Mouse (Mus musculus) duodenum, adult 2 months (tissue): Measurements from ENCODE around the gene Ccdc107. TPM values are rescaled to one million over a fixed set of nuclear protein-coding genes. Genes with fewer than 3 reads are reported as not detected.

Experiments
- polyA plus RNA-seq: library from polyadenylated mRNA; depleted of rRNA; stranded (reverse); fragments of >200 nt; gene quantifications from 2 replicates; pipeline ENCODE4 v1.2.3, GENCODE M21; 2012; ENCODE audit warnings: low replicate concordance; rRNA removed

Gene Ccdc107
- 470 and 876 TPM in 2 replicates for polyA plus RNA-seq

DNA sequence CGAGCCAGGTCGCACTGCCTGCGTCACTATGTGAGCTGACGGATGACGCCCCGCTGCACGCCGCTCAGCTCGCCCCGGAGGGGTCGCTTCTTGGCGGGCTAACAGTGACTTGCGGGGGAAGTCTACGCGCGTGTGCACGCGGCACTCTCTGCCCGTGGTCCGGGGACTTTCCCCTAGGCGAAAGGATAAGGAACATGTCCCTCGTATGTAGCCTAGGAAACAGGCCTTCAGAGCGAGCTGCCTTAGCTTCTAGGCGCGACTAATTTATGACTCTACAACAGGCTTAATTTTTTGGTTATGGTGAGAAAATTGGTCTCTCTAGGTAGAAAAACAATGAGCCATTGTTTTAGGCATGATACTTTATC, at the start of gene Ccdc107:
Ccdc107 (plus strand) TSS at position 80 of the 365 bp plus-strand sequence.

DNA sequence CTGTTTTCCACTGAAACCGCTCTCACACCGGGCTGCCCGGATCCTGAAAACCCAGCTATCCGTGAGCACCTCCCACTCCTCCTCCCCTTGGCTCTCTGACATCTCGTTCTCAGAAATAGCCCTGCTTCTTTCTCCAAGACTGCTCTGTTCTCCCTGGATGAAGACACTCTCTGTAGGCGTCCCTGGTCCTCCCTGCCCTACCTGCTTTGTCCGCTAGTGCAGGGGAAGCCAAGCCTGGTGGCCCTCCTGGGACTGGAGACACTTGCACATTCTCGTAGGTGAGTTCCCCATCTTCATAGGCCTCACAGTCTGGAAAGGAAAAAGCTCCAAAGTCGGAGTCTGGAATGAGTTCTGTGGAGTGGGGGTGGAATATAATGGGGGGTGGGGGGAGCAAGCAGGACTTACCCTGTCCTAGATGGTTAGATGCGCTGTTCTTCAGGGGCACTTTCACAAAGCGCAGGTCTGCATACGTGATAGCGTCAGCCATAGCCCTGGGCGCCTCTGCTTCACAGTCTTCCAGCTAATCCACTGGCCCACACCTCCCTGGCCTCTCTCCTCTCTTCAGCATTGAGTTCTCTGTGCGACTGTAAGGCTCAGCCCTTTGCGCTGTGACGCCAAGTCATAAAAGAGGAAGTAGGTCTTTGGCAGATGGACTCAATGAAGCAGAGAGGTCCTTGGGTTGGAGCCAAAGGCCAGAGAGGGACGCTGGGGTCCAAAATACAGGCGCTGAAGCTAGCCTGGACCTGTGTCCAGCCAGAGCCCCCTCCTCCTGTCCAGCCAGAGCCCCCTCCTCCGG, 38.5 kb upstream of the Ccdc107 start, which contains the start of gene Cd72:
Cd72 (minus strand) TSS at position 588 of the 796 bp plus-strand sequence.

DNA sequence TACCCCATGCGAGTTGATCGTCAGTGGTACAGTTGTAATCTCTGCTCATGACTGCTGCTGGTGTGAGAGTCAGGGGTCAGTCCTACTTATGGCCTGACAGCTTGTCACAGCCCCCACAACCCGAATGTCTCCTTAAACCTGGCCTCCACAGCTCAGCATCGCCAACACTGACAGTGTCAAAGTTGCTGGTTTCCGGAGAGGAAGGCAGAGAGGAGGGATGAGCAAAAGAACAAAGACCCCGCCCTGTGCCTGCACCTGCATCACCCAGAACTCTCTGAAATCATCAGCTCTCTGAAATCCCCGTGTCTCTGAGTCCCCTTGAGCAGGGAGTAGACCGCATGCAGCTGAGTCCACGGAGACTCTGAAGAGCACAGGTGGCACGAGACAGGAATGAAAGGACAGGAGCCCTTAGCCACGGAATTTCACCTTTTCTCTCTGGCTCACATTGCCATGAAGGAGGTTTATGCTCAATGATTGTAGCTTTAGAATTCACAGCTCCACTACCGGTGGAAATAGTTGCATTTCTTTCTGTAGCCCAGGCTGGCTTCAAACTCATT, 9.1 kb upstream of the Ccdc107 start, which contains the start of gene Sit1:
Sit1 (minus strand) TSS at position 200 of the 557 bp plus-strand sequence.

DNA sequence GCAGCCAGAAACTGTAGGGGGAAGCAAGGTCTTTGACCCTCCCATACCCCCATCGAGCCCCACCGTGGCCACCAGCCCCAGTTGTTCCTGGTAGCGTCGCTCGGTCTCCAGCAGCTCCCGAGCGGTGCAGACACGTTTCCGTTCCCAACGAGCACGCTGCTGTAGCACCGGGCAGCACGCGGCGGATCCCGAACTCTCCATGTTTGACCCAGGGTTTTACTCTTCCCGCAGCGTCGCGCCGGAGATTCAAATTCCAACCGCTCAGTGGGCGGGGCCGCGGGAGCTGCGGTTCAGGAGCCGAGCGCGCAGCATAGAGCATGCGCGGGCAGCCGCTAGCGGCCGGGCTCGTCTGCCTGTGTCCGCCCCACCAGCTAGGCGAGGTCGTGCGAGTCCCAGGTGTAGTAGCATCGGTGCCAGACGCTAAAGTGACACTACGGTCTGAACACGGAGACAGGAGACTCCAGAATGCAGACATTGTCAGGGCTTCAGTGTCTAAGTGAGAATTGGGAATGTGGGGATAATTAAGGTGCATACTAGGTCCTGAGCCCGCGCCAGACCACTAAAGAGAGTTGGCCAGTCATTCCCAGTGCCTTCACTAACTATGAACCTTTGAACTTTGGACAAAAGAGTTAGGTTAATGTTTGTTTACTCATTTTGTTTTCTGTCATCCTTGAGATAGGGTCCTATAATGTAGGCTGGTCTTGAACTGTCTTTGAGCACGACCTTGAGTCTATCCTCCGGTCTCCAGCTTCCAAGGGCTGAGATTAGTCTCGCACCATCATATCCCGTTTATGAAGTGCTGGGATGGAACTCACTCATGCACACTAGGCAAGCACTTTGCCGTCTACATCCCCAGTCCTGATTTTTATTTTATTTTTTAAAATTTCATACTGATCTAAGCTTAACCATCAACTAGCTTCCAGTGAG, 7.0 kb downstream of the Ccdc107 start, which contains the start of gene Arhgef39:
Arhgef39 (minus strand) TSS at position 289 of the 927 bp plus-strand sequence.

DNA sequence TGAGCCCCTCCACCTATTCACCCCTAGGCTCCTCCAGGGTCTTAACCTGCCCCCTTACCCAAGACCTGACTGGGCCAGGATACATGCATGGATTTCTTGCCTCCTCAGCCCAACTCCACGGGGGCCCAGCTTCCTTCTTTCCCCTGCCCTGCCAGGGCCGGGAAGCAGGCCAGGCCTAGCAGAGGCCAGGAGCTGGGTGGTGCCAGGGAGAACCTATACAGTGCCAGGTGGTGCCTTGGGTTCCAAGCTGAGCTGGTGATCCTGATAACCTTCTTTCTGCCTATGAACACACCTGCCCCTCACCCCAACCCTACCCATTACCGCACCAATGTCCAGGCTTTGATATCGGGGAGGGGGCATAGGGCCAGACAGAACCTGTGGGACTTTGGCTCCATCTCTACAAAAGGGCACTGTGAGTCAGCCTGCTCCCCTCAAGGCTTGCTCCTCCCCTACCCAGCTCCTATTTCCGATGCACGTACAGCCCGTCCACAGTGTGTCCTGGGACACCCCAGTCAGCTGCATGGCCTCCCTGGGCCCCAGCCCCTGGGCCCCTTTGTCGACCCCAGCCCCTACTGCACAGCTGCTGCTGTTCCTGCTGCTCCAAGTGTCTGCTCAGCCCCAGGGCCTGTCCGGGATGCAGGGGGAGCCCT, 14.0 kb downstream of the Ccdc107 start, which contains the start of gene Car9:
Car9 (plus strand) TSS at position 431 of the 650 bp plus-strand sequence.

Other genes with a start within 250 kb of the Ccdc107 start
- not detected in 2 replicates for gene Atp8b5, start 225.7 kb upstream of the Ccdc107 start, polyA plus RNA-seq
- gene Rusc2, start 110.9 kb upstream of the Ccdc107 start, polyA plus RNA-seq = 8.1 and 9.9 TPM in 2 replicates
- 0.15 and 0.32 TPM in 2 replicates for gene Fam166b, start 63.8 kb upstream of the Ccdc107 start, polyA plus RNA-seq
- gene Tesk1, start 51.0 kb upstream of the Ccdc107 start, polyA plus RNA-seq = 82.2 and 96.7 TPM in 2 replicates
- 2.3 and 3.4 TPM in 2 replicates for gene Cd72, start 38.3 kb upstream of the Ccdc107 start, polyA plus RNA-seq
- gene Sit1, start 9.2 kb upstream of the Ccdc107 start, polyA plus RNA-seq = 1.0 and 1.3 TPM in 2 replicates
- 41.0 and 46.8 TPM in 2 replicates for gene Arhgef39, start 6.8 kb downstream of the Ccdc107 start, polyA plus RNA-seq
- gene Car9, start 14.1 kb downstream of the Ccdc107 start, polyA plus RNA-seq = 55.7 and 182 TPM in 2 replicates
- gene Tpm2, start 30.9 kb downstream of the Ccdc107 start, polyA plus RNA-seq = 26.4 and 45.4 TPM in 2 replicates
- 123 and 169 TPM in 2 replicates for gene Creb3, start 69.4 kb downstream of the Ccdc107 start, polyA plus RNA-seq
- gene Tln1, start 69.8 kb downstream of the Ccdc107 start, polyA plus RNA-seq = 45.3 and 46.9 TPM in 2 replicates
- gene Rgp1, start 85.8 kb downstream of the Ccdc107 start, polyA plus RNA-seq = 27.0 and 43.1 TPM in 2 replicates
- gene Gba2, start 86.0 kb downstream of the Ccdc107 start, polyA plus RNA-seq = 6.5 and 8.3 TPM in 2 replicates
- 0.26 TPM in 1 of 2 replicates, not detected in the other for gene Msmp, start 91.6 kb downstream of the Ccdc107 start, polyA plus RNA-seq
- gene Npr2, start 139.0 kb downstream of the Ccdc107 start, polyA plus RNA-seq = 4.7 and 10.2 TPM in 2 replicates
- gene Spag8, start 160.7 kb downstream of the Ccdc107 start, polyA plus RNA-seq = 0.52 and 0.68 TPM in 2 replicates
- gene Hint2, start 163.6 kb downstream of the Ccdc107 start, polyA plus RNA-seq = 62.8 and 89.1 TPM in 2 replicates
- 4.5 and 6.5 TPM in 2 replicates for gene Tmem8b, start 176.1 kb downstream of the Ccdc107 start, polyA plus RNA-seq
- gene Fam221b, start 176.2 kb downstream of the Ccdc107 start, polyA plus RNA-seq = not detected in 2 replicates
- gene Olfr70, start 207.9 kb downstream of the Ccdc107 start, polyA plus RNA-seq = not detected in 2 replicates
- not detected in 2 replicates for gene Olfr71, start 217.4 kb downstream of the Ccdc107 start, polyA plus RNA-seq
- gene Hrct1, start 234.3 kb downstream of the Ccdc107 start, polyA plus RNA-seq = 2.7 and 2.8 TPM in 2 replicates
- gene Spaar, start 237.1 kb downstream of the Ccdc107 start, polyA plus RNA-seq = 0.65 and 0.94 TPM in 2 replicates